In genomic region chr14:54340836-54341235, GRCm38 (mm10) we compare ENCODE assay signal across 33 mouse cellular contexts. TPM values are rescaled to one million over a fixed set of nuclear protein-coding genes. Genes with fewer than 3 reads are reported as not detected.
"Had no signal": no experiment of that assay in that cellular context is flagged by ENCODE, and none has a peak within 500 bp of the region (broad histone marks: within the 10 kb centered on the region; RNA-seq: fewer than 3 reads in every experiment).

No protein-coding gene starts in this region.

- H3K4me1 ChIP-seq: heart, embryonic 15.5 days; hindbrain, embryonic 13.5 days; hindbrain, embryonic 15.5 days; kidney, embryonic 15.5 days; limb, embryonic 13.5 days; limb, embryonic 15.5 days; liver, embryonic 12.5 days had no signal

- H3K27ac ChIP-seq: heart, adult 2 months; heart, embryonic 13.5 days; heart, embryonic 15.5 days; hindbrain, embryonic 13.5 days; hindbrain, embryonic 15.5 days; hindbrain, postnatal 0 days; kidney, embryonic 15.5 days; kidney, postnatal 0 days; left cerebral cortex, adult 2 months; limb, embryonic 13.5 days; limb, embryonic 15.5 days; liver, embryonic 12.5 days; liver, embryonic 14.5 days had no signal

- DNase-seq: gastrocnemius, postnatal 14 days; gastrocnemius, postnatal 36 days; heart, adult 11 months; heart, adult 2 months; heart, postnatal 14 days; heart, postnatal 36 days; kidney, adult 11 months; kidney, adult 2 months; kidney, adult 9 months; kidney, postnatal 14 days; kidney, postnatal 36 days; left cerebral cortex, postnatal 4 days had no signal

- H3K9me3 ChIP-seq: heart, embryonic 13.5 days; heart, embryonic 15.5 days; hindbrain, embryonic 13.5 days; hindbrain, embryonic 15.5 days; kidney, embryonic 15.5 days; limb, embryonic 13.5 days; limb, embryonic 15.5 days; liver, embryonic 12.5 days had no signal

- H3K36me3 ChIP-seq: heart, embryonic 13.5 days; heart, embryonic 15.5 days; hindbrain, embryonic 13.5 days; hindbrain, embryonic 15.5 days; kidney, embryonic 15.5 days; limb, embryonic 13.5 days; limb, embryonic 15.5 days; liver, embryonic 12.5 days had no signal

- H3K27me3 ChIP-seq: heart, embryonic 13.5 days; heart, embryonic 15.5 days; hindbrain, embryonic 13.5 days; hindbrain, embryonic 15.5 days; kidney, embryonic 15.5 days; limb, embryonic 13.5 days; limb, embryonic 15.5 days had no signal

- H3K9ac ChIP-seq: heart, embryonic 13.5 days; heart, embryonic 15.5 days; hindbrain, embryonic 13.5 days; hindbrain, embryonic 15.5 days; kidney, embryonic 15.5 days; limb, embryonic 13.5 days; limb, embryonic 15.5 days; liver, embryonic 12.5 days; liver, embryonic 14.5 days had no signal

- H3K4me2 ChIP-seq: heart, embryonic 11.5 days; heart, embryonic 13.5 days; heart, embryonic 15.5 days; hindbrain, embryonic 13.5 days; hindbrain, embryonic 15.5 days; kidney, embryonic 15.5 days; limb, embryonic 13.5 days; limb, embryonic 15.5 days; liver, embryonic 12.5 days had no signal

- H3K4me3 ChIP-seq: heart, adult 2 months; heart, embryonic 13.5 days; heart, embryonic 15.5 days; hindbrain, embryonic 13.5 days; hindbrain, embryonic 15.5 days; kidney, embryonic 15.5 days; left cerebral cortex, adult 2 months; limb, embryonic 13.5 days; limb, embryonic 15.5 days; liver, embryonic 12.5 days had no signal

RNA-seq across cellular contexts. Expression of gene Olfr49, which starts 56.1 kb away (rescaled TPM):
- polyA plus RNA-seq: gonadal fat pad, adult 2 months; heart, adult 2 months; heart, embryonic 11.5 days; heart, embryonic 13.5 days; heart, postnatal 0 days; hindbrain, embryonic 11.5 days; hindbrain, embryonic 13.5 days; hindbrain, embryonic 15.5 days; hindbrain, postnatal 0 days; intestine, embryonic 14.5 days; intestine, embryonic 16.5 days; kidney, adult 2 months; kidney, postnatal 0 days; large intestine, adult 2 months; limb, embryonic 11.5 days; limb, embryonic 13.5 days; limb, embryonic 15.5 days; liver, adult 2 months; liver, embryonic 12.5 days; liver, embryonic 14.5 days had no signal
